Mouse (Mus musculus): ENCODE results near the gene Ssxb8. TPM values are rescaled to one million over a fixed set of nuclear protein-coding genes. Genes with fewer than 3 reads are reported as not detected.

Gene Ssxb8
- polyA plus RNA-seq (2015; fragmentation: Nextera tagmentation; extraction: Ambion mirVana): not detected in 2 replicates

DNA sequence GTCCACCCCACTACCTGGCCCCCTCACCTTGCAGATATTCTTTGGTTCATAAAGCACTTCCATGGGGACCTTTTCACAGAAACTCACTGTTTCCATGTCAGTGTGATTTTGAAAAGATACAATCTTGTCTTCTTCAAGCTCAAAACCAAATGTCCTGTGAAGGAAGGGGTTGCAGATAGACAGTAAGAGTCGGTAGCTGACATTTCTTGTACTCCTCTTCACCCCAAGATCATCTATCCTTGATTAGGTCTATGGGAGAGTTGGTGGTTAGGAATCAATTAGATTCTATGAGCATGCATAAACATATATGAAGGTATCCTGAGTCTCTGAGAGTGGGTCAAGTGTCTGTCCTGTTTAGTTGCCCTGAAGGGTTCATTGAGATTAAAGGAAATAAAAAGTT, at the start of gene Ssxb8:
Gene Ssxb8 (minus strand): TSS at position 101 of the 400 bp plus-strand sequence.

Other genes with a start within 250 kb of the Ssxb8 start
- not detected in 2 replicates for gene Ssxb2, start 229.1 kb downstream of the Ssxb8 start, polyA plus RNA-seq (2015; fragmentation: Nextera tagmentation; extraction: Ambion mirVana)
- gene Gm14459, start 165.9 kb downstream of the Ssxb8 start, polyA plus RNA-seq (2015; fragmentation: Nextera tagmentation; extraction: Ambion mirVana): not detected in 2 replicates
- not detected in 2 replicates for gene Ssxb6, start 142.6 kb downstream of the Ssxb8 start, polyA plus RNA-seq (2015; fragmentation: Nextera tagmentation; extraction: Ambion mirVana)
- gene Ssxb3, start 99.0 kb downstream of the Ssxb8 start, polyA plus RNA-seq (2015; fragmentation: Nextera tagmentation; extraction: Ambion mirVana): not detected in 2 replicates
- gene Ssx9, start 57.6 kb upstream of the Ssxb8 start, polyA plus RNA-seq (2015; fragmentation: Nextera tagmentation; extraction: Ambion mirVana): not detected in 2 replicates
- not detected in 2 replicates for gene Ssxb5, start 112.8 kb upstream of the Ssxb8 start, polyA plus RNA-seq (2015; fragmentation: Nextera tagmentation; extraction: Ambion mirVana)
- gene Gm6592, start 153.2 kb upstream of the Ssxb8 start, polyA plus RNA-seq (2015; fragmentation: Nextera tagmentation; extraction: Ambion mirVana): not detected in 2 replicates
- not detected in 2 replicates for gene Gm5751, start 183.4 kb upstream of the Ssxb8 start, polyA plus RNA-seq (2015; fragmentation: Nextera tagmentation; extraction: Ambion mirVana)
- gene B630019K06Rik, start 201.5 kb upstream of the Ssxb8 start, polyA plus RNA-seq (2015; fragmentation: Nextera tagmentation; extraction: Ambion mirVana): 41.5 and 51.1 TPM in 2 replicates